Mouse (Mus musculus) bone marrow, adult 2 months (tissue): Measurements from ENCODE around the gene Gnmt.

ENCODE experiments used
- CTCF ChIP-seq: fragments of 200-500 bp; IDR thresholded peaks from 2 replicates; pipeline ENCODE4 v1.5.1; 2011; ENCODE audit warnings: low read length, control low read depth; ENCODE audit not compliant: control insufficient read depth, insufficient read depth
- POLR2A ChIP-seq: fragments of 200-500 bp; IDR thresholded peaks from 2 replicates; pipeline ENCODE4 v1.6.1; 2011; ENCODE audit warnings: low read depth, mild to moderate bottlenecking, control low read depth, low read length, borderline replicate concordance; ENCODE audit not compliant: control insufficient read depth

GRCm38 (mm10) chr17:46767868-46768267 is 38.9 kb upstream of the Gnmt start:
- TF ChIP-seq CTCF (no peak), POLR2A (no peak)
